Mouse (Mus musculus) right cerebral cortex, adult 18-20 months (tissue): ENCODE data around the gene D430041D05Rik.

ENCODE experiments used
- DNase-seq: peaks from one replicate; pipeline ENCODE4 v3.0.0; 2022; ENCODE audit warnings: mixed read lengths

Gene D430041D05Rik

DNA sequence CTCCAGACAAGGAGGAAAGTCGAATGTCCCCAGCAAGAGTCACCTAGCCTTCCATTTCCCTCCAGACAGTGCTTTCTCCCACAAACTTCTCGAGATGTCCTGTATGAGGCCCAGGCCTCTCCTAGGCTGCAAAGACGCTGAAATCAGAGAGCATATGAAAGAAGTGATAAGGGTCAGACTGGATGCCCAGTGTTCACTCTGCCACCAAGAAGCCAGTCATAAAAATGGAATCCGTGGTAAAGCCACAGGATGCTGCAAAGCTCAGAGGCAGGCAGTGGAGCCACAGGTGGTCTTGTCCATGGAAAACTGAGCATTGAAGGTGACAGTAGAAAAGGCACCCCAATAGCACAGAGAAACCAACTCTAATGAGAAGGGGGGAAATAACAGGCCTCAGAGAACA, 2.9 kb downstream of the D430041D05Rik start:
- no peak for DNase-seq

DNA sequence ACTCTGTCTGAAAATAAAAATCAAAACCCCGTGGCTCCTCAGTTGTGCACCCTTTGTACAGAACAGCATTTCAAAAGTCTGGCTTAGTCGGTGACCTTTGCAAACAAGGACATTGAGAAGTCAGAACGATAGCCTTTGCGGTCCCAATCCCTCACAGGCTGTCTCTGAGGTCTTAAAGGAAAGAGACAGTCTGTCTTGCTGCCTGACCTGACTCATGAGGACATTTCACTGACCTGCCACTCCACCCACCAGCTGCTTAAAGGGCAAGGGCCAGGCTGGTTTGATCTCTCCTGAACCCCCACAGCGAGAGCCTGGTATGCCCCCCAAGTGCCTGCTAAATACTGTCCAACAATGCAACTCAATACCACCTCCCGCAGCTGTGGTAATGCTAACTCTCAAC, 6.8 kb downstream of the D430041D05Rik start:
- DNase-seq = no peak

DNA sequence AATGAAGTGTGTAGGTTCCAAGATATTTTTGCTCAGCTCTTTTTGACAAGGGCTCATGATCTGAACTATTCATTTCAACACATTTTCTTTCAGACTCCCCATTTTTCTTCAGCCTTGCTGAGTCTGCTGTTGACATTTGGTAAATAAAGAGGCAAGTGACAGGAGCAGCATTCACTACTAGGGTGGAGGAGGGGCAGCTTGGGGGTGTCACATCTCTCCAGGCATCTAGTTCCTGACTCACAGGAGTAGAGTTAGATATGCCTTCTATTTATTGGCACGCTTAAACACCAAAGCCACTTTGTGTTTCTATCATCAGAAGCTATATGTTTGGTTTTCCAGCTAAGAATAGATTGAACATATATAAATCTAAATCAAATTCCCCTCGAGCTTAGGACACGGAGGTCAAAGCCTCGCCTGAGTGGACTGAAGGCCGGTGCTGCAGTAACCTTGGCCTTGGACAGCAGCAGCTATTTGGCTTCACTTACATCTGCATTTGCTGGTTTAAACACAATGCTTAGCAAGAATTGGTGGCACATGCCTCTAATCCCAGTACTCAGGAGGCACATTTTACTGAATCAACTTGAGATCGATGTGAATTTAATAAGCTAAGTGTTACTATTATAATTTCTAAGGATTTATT, 12.0 kb downstream of the D430041D05Rik start:
- no peak for DNase-seq

DNA sequence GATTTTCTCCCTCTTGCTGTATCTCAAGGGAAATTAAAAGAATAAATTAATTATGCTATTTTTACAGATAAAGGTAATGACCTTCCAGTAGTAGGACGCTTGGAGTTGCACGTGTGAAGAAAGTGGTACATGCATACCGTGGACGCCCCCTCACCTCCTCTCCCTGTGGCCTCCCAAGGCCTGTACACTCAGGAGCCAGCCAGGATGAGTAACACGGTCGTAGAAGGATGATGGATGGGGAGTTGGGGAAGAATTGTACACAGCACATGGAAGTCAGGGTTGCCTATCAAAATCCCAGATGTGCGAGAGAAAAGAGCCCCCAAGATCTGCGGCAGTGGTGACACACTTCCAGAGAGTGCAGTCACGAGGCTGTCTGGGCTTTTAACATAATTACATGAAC, 14.9 kb downstream of the D430041D05Rik start:
- DNase-seq = no peak

DNA sequence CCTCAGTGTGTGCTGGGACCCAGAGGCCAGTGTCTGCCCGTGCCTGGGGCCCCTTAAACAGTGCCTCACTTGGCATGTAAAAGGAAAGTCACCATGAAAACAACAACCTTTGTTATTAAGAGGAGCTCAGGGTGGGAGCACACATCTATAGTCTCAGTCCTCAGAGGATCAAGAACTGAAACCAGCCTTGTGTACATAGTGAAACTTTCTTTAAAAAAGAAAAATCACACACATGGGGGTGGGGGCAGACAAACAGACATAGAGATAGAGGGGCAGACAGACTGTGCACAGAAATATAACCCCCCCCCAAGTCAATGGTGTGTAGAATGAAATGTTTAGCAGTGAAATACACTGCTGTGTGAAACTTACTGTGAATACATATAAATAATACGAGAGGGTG, 16.0 kb downstream of the D430041D05Rik start:
- no peak for DNase-seq

DNA sequence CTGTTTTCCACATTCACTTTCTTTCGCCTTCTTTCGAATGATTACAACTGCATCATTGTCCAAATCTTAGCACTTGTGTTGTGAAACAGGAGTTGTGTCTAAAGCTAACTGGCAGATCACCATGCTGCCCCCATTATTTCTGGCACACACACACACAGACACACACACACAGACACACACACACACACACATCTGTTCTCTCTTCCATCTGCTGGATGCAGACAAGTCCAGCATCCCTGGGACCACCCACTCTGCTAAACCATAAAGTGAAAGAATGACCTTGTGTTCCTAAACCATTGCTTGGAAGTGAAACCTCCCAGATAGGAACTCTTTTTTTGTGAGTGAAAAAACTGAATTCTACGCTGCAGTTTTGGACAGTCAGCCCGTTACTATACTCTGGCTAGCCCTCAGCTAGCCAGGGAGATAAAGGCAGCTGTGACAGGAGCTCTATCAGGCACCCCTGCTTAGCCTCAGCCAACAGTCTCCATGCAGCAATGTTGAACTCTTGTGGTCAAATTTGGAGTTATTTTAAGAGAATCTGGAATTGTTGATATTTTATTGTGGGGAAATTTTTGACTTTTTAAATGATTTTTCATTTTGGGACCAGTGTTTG, 18.0 kb downstream of the D430041D05Rik start:
- no peak for DNase-seq

DNA sequence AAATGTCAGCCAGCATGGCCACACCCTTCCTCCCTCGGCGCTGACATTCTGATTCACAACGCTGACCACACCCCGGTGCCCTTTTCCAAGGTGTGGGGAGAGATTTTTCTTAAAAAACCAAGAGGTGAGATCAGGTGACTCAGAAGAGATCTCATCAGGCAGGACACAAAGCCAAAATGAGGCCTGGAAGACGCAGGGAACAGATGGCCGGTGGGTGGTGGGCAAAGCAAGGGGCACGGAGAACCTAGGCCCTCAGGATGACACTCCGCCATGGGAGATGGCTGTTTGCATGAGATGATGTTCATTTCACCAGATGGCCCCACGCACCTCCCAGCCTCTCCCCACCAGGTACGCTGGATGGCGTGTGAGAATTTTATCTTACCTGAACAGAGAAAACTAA, 21.6 kb downstream of the D430041D05Rik start:
- no peak for DNase-seq

DNA sequence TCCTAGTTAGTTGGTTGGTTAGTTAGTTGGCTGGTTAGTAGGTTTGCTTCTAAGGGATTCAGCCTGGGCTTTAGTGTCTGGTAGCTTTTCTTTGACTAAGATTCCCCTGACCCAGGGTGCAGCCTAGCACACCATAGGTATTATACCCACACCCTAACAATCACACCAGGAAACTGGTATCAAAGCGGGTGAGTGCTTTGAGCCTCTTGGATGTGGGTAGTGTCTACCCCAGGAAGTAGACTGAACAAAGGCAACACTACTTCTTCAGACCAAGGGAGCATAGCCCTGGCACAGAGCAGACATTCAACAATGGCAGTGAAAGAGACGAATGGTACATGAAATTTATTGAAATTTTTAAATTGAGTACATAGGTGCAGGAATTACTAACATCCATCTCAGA, 24.9 kb downstream of the D430041D05Rik start:
- DNase-seq = no peak

DNA sequence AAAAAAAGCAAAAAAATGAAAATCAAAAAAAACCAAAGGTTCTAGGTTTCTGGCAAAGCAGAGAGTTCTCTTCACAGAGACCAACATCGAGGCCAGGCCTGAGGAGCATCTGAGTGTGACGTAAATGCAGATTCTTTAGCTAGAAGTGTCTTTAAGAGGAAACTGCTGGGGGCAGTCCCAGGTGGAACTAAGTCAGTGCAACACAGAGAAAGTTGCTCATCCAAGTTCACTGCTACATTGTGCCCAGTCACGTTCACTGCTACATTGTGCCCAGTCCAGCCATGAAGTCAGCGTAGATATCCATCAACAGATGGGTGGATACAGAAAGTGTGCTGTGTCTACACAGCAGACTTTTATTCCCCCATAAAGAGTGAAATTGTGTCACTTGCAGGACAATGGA, 27.2 kb downstream of the D430041D05Rik start:
- DNase-seq = no peak

DNA sequence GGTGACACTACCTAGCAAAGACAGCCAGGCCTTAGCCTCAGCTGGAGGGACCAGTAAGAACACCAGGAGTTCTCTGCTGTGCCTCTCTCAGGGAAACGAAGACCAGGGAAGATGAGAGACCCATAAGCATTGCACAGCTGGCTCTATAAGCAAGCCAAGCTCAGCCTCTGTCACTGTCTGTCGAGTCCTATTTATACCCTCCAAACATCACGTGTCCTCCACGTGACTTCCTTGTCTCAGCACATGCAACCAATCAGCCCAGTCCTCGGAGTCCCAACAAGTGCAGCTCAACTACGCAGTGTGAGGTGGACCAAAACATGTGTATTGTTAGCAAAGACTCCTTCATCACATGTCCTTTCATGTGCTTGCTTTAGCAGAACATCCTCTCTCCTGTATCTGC, 28.0 kb downstream of the D430041D05Rik start:
- DNase-seq = no peak

DNA sequence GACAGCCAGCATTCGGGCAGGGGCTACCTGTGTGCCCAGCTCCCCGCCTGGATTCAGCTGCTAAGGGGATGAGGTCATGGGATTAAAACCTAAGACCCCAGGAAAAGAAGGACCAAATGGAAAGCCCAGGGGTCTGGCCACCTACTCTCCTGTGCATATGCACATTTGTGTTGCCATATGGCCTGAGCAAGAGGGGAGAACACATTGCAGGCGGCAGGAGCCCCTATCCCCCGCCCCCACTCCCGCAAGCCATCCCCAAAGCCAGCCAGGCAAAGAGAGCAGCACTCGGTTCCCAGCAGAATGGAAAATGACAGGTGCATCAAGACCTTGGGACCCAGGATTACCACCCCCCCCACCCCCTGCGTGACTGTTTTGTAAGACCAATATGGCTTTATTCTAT, 31.5 kb downstream of the D430041D05Rik start:
- DNase-seq = no peak

DNA sequence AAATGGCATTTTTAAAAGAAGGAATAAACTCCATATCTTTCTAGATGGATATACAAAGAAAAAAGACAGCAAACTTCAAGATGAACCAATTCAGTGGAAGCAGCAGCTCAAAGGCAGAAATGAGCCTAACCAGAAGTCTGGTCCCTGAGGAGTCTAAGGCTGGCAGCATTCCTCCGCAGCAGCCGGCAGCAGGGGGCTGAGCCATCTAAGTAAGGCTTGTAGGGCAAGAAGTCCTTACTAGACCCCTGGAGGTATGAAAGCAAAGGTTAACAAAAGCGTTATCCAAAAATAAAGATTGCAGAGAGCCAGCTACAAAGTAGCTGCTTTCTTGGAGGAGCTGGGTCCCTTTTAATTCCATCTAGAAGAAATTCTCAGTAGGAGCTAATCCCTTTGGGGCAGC, 32.0 kb downstream of the D430041D05Rik start:
- DNase-seq = no peak

DNA sequence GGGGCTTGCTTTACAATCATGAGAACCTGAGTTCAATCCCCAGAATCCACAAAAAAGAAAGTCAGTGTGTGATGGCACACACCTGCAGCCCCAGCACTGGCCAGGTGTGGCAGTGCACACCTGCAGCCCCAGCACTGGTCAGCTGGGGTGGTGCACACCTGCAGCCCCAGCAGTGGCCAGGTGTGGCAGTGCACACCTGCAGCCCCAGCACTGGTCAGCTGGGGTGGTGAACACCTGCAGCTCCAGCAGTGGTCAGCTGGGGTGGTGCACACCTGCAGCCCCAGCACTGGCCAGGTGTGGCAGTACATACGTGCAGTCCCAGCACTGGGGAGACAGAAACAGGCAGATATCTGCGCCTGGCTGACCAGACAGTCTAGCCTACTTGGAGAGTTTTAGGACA, 32.8 kb downstream of the D430041D05Rik start:
- no peak for DNase-seq

DNA sequence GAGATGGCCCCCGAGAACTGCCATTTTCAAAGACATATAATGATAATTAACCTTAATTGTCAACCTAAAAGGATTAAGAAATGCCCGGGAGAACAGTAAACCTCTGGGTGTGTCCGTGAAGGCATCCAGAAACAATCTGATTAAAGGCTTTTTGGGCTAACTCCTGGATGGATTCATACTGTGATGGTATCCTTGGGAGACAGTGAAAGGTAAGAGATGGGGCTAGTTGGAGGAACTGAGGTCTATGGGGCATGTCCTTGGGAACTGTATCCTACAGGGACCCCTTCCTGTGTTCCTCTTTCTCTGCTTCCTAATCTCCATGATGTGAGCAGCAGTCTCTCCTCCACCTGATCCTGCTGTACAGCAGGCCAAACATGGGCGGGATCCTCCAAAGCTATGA, 38.7 kb downstream of the D430041D05Rik start:
- DNase-seq = no peak

DNA sequence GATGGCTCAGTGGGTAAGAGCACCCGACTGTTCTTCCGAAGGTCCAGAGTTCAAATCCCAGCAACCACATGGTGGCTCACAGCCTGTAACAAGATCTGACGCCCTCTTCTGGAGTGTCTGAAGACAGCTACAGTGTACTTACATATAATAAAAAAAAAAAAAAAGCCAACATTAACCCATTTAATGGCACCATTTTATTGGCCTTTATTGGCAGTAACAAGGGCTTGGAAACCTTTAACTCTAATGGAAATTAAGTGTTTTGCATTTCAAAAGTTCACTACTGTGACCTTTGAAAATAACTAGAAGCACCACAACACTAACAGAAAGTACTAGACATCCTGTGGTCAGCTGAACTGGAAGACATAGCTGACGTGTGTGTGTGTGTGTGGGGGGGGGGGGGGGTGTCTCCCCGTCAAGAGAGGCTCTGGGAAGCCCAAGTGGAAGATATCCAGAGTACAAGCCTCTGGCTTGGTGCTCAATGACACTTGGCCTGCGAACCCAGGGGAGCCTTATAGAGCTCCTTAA, 39.1 kb downstream of the D430041D05Rik start:
- no peak for DNase-seq

DNA sequence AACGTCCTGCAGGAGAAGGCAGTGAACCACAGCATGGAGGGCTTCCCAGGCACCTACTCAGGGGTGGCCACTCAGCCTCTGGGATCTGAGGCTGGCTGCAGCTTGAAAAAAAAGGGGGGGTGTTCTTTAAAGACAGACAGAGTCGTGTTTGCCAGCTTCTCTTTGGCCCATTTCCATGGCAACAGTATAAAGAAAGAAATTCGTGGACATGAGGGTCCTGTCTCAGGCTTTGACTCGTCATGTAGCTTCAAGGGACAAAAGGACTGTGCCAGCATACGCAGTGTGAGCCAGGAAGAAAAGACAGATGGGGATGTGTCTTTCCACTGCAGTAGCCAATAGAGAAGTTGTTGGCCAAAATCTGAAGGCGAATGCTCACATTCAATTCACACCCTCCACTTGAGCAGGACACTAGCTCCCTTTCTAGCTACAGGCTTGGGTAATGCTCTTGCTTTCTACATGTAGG, 42.9 kb downstream of the D430041D05Rik start:
- peak; percentile 44 for DNase-seq

DNA sequence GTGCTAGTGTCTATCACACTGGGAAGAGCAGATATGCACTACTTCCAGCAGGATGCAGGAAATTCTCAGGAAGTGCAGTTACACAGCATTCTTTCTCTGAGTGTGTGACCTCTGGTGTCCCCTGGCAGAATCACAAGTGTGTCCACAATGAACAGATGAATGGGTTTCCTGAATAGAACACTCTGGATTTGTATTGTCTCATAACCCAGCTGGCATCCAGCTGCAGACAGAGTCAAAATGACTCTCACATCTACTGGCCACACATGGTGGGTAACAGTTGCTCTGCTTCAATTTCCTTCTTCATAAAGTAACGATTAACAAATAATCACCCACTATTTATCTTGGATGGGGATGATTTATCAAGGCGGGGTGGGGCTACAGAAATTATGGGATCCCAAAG, 43.5 kb downstream of the D430041D05Rik start:
- no peak for DNase-seq

DNA sequence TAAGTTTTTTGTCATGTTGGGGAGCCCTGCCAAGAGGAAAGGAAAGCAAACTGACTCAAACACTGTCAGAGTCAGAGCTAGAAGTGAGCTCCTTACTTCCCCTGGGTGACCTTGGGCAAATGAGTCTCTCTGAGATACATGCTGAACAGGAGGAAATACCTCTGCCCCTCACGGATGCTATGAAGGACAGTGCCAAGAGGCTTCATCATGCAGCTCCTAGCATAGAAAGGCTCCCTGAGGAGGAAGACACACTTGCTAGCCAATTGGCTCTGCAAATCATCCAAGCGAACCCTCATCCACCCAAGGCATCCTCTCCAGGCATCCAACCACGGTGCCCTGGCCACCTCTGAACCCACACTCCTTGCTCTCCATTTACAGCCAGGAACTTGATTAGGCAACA, 51.5 kb downstream of the D430041D05Rik start:
- no peak for DNase-seq

DNA sequence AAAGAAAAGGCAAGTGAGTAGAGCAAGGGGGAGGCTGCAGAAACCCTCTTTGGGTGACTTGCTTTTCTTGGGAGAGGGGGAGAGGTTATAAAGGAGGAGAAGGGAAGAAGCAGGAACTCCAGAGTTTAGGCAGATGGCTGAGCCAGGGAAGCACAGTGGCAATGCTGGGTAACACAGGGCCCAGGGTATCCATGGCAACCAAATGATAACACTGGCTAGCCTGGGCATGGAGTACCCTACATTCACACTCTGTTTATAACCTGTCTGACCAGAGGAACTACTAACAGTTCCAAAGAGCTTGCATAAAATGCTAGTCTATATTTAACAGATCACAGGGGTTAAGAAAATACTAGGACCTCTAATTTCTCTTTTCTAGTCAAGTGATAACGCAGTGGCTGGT, 51.9 kb downstream of the D430041D05Rik start:
- no peak for DNase-seq

DNA sequence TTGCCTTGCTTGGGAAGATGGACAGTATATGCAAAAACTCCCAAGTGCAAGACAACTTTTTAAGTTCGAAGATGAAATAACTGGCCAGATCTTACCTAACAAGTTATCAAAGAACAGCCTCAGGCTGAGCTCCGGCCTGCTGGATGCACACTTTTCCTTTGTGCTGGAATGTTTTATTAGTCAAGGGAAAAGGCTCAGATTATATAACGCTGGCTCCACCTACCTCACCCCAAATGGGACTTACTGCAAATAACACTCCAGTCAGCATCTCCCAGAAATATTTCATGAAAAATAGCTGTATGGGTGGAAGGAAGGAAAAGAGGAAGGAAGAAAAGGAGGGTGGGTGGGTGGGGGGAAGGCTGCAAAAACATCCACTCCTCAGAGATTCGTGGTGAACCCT, 54.3 kb downstream of the D430041D05Rik start:
- peak; percentile 60 for DNase-seq

DNA sequence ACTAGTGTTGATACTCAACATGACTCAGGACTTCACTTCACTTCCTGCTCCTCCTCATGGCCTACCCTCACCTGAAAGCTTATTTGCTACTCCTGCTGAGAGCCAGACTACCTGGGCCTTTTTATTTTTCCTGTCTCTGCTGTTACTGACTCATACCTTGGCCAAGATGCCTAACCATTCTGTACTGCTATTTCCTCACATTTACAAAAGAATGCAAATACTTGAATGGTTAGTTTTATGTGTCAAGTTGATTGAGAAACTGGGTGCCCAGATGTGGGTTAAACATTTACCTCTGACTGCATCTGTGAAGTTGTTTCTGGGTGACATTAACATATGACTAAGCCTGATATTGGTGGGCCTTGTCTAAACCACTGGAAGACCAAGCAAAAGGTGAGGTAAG, 56.7 kb downstream of the D430041D05Rik start:
- no peak for DNase-seq

DNA sequence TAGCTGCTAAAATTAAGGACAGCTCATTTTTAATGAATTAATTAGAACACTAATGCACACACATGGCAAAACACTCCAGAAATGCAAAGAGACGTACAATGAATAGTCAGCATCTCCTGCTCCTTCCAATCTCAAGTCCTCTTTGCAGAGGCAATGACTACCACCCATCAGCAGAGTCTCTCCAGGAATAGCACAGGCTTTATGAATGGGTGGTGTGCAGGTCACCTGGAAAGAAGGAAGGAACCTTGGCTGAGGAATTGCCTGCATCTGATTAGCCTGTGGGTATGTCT, 58.7 kb downstream of the D430041D05Rik start:
- no peak for DNase-seq

DNA sequence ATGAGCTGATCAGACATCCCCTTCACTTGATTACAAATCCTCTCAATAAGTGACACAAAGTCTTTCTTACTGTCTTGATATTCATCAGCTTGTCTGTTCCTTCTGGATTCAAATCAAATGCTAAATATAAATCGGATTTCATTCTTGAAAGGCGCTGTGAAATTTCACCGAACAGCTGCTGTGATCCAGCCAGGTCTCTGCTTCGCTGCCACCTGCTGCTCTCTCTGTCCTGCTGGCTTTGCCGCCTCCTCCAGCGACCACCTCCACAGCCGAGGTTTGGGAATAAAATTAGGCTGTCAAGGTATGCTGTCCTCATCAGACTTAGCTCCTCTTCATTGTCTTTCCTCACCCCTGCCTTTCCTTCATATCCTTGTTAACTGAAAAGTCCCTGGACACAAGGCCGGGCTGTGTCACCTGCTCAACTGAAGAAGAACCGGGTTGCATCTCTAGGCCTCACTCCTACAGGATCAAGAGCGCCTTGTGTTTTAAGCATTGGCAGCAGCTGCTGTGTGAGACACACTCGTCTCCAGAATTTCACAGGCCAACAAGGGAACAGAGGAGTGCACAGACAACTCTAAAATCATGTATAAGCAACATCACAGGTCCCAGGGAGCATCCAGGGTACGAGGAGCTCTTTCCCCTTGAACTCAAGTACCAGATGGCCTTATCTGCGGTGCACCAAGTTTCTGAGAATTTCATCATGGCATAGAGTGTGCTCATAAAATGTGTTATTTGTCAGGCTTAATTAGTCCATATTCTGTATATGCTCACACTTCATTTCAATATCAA, 59.2 kb downstream of the D430041D05Rik start:
- DNase-seq = no peak

DNA sequence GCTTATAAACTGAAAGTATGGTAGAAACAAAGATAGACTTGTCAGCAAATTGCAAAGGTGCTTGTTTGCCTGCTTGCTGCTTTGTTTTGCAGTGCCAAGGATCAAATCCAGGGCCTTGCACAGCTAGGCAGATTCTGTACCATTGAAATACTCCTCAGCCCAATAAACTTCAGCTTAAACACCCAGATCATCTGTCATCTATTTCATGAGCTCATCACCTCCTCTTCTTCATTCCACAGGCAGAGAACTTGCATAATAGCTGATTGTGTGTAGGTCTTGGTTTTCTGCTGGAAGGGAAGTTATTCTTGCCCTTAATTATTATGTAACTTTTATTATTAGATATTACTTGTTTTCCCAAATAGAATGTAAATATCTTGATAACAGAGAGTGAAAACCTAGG, 73.2 kb downstream of the D430041D05Rik start:
- no peak for DNase-seq
